Mouse (Mus musculus): ENCODE measurements around the gene Dnm3. TPM values are rescaled to one million over a fixed set of nuclear protein-coding genes. Genes with fewer than 3 reads are reported as not detected.
A peak's percentile ranks its signal among the peaks of the same experiment; 100 is the strongest.

The Dnm3 gene
- total RNA-seq, 2 experiments from 2014 or later: 4.7 to 6.1 TPM

DNA sequence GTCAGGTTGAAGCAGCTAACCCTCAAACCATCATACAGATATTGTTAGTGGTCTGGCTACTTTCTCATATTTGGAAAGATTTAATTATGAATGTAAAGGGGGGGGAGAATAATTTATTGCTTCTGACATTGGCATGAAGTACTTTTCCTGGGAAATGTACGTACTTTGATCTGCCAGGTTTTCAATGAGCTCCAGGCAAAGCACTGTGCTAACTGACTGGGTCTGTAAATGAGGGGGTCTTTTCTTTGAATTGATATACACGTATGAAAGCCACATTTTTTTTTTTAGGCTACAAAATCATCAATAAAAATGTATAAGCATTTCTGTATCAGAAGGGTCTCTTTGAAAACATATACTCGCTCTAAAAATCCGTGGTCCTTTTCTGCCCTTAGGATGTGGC, 457.1 kb downstream of the Dnm3 start:
- no peak for DNase-seq

DNA sequence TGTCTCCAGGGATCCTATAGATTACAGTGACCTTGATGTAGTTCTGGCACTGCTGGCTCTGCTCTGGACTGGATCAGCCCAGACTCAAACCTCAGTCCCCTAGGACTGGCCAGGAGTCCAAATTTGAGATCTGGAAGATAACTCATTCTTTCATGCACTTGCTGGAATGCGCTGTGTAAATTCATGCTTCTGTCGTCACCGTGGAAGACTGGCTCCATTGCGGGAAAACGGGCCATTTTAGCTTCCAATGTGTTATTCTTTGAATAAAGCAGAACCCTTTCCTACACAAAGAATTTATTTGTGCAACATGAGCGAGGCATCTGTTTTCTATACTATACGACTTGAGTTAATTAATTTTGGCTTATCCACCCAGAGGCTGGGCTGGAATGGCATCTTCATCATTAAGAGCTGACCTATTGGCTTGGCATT, 457.5 kb downstream of the Dnm3 start:
- DNase-seq: no peak

DNA sequence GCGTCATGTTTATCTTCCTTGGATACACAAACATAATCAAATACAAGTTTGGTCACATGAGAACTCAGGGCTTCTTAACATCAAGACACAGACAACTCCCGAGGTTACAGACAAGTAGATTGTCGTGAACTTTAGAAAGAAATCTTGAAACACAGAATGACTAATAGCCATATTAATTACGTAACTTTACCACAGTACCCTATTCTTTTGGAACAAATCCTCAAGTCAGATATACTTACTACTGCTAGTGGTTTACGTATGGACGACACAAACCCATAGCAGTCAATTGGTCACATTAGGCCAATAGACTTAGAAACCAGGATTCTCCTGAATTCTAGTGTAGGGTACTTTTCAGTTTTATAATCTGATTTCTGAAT, 459.2 kb downstream of the Dnm3 start:
- no peak for DNase-seq

DNA sequence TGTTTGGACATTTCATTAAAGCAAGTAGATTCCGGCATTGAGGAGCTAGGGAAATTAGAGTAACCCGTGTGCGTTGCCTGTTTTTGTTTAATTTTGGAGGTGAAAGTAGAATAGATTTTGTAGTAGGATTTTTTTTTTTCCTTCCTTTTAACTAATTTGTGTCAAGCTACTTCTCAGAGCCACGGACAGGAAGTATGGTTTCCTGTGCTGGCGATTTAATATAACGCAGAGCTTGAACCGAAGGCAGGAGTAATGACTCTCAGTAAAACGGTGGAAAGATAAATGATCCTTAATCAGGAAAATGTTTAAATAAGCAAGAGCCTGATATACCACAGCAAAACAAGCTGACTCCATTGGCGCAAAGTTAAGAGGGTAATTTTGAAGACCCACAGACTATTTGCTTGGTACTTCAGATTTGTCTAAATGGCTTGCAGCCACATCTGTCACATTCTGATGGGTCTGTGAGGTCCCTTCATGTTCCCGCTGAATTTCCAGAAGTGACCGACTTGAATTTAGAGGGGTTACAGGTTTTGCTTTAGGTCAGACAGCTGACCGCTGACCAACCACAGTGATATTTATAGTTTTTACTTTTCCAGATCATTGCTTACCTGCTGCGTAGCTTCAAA, 459.7 kb downstream of the Dnm3 start:
- no peak for DNase-seq

DNA sequence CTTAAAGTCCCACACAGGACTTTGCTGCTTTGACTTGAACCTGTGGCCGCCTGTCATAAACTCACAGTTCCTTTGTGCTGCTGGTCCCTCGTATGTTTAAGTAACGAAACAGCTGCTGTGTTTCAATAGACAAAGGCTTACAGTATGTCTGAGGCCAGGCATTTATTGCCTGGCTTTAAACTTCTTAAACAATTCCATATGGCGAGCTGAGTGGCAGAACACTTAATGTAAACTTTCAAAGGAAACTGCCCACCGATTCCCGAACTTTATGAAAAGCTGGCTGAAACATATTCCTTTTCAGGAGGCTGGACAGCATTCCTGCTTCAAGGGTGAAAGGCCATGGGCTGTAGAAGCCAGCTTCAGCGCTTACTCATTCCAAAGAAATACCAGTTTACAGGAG, 460.9 kb downstream of the Dnm3 start:
- no peak for DNase-seq

DNA sequence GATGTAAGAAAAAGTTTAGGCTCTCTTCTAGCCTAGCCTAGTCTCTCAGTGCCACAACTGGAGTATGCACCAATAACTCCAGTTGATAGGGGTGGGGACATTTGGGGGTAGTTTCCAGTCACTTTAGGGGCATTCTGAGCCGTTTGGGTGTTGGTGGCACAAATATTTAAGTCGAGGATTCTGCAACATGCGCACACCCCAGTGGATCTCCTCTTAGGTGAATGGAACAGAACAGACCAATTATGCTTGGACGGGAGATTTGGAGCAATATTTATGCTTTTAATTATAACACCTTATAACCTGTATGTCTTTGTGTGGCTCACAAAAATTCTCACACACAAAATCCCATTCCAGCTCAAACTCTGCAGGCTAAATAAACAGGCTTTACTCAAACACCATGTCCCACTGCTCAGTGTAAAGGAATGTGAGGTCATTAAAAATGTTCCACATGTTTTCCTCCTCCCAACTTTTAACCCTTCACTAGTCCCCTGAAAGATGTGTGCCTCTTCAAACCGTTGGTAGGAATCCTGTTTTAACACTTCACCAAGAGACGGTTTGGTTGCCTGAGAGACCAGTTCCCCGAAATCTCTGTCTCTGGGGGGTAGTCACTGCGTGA, 462.5 kb downstream of the Dnm3 start:
- no peak for DNase-seq

DNA sequence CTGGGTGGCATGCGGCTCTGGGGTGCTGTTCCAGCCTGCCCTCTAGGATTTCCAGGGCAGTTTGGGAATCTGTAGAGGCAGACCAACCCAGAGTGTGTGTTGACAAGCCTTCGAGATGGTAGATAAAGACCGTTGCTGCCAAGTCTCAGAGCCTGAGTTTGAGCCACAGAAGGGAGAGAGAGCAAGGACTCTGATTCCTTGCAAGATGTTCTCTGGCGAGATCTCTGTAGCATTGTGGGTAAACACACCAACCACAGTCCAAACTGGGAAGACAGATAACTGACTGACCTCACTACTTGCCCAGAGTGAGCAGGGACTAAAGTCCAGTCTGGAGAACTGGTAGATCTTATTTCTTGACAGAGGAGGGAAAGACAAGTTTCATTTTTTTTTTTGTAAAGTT, 464.3 kb downstream of the Dnm3 start:
- no peak for DNase-seq

DNA sequence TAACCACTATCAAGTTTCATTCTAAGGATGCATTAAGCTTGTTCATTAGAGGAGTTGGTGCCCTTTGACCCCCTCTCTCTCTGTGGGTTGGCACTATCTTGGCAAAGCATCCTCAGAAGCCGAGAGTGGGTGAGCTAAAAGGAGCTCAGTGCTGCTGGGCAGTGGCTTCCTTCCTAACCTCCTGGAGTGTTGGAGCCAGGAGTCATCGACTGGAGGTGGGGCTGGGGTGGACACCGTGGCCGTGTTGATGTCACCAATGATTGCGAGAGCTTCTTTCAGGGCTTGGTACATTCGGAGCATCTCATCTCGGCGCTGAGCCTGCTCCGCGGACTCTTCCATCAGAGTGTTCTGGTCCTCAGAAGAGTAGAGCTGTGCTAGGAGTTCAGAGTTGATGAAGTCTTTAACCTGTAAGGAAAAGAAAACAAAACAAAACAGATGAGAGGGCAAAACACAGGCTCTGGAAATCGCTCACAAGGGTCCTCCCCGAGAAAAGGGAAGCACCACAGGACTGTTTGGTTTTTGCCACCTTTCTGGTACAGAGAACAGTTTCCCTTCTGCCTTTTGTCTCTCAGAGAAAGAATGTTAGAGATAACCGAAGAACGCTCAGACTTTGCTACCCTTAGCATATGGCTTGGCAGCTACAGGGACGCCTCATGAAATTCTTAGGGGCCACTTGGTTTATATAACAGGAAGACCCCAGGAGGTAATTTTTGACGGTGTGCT, 466.1 kb downstream of the Dnm3 start:
- no peak for DNase-seq

DNA sequence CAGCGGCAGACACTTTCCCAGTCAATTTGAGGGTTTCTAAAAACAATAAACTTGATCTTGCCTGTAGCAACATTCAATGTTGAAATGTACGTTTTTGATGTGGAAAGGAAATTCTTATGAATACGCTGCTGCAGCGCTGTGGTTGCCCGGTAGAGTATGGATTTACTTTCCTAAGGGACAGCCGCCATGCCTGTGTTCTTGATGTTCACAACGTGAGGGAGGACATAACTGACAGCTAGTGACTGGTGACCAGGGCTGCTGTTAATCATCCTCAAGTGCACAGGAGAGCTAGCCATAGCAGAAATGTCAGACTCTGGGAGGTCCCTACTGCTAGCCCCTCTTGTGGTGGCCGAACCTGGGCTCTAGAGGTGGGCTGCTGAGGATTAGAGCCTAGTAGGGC, 468.7 kb downstream of the Dnm3 start:
- no peak for DNase-seq

DNA sequence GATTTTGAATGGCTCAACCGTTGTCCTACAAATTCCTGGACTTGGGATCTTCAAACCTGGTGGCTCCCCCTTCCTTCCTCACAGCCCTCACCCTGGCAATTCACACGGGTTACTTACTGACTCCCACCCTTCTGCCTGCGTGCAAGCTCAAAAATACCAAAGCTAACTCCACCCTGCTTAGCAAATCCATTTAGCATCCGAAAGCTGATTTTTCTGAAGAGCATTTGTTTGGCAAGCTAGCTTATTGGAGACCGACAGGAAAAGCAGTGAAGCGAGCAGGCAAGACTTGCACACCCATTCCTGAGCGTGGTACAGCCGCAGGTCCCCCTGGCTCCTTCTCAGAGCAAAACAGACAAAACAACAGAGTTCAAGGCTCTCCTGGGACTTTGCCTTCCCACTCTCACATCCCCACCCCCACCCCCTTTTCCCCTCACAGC, 469.2 kb downstream of the Dnm3 start:
- DNase-seq: peak; percentile 25 to 33

DNA sequence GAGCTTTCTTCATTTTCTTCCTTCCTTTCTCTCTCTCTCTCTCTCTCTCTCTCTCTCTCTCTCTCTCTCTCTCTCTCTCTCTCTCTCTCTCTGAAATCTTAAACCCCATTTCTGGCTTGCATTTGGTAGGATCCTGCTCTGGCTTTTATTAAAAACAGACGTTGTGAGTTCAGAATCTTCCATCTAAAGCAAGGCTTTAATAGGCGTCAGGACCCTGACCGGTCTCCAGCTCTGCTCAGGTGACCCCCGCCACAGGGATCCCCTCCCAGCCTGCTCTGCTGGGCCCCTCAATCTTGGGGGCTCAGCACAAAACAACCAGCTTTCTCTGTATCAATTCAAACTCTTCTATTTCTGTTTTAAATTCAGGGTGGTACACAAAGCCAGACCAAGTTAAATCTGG, 469.6 kb downstream of the Dnm3 start:
- DNase-seq: no peak

DNA sequence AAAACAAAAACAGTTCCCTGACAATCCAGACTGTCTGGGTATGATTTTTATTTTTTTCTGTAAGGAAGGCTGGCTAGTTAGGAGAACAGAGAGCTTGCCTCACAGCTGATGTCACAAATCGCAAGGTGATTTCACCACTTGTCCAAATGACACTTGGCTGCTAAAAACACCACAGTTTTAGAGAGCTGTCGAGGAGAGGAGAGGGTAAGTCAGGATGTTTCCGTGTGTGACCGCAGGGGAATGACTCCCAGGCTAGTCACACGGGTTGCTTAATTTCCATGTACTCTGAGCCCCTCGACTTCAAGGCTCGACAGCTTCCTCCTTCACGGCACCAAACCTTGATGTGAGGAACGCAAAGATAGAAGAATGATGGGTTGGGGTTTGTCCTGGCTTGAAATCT, 471.7 kb downstream of the Dnm3 start:
- no peak for DNase-seq

DNA sequence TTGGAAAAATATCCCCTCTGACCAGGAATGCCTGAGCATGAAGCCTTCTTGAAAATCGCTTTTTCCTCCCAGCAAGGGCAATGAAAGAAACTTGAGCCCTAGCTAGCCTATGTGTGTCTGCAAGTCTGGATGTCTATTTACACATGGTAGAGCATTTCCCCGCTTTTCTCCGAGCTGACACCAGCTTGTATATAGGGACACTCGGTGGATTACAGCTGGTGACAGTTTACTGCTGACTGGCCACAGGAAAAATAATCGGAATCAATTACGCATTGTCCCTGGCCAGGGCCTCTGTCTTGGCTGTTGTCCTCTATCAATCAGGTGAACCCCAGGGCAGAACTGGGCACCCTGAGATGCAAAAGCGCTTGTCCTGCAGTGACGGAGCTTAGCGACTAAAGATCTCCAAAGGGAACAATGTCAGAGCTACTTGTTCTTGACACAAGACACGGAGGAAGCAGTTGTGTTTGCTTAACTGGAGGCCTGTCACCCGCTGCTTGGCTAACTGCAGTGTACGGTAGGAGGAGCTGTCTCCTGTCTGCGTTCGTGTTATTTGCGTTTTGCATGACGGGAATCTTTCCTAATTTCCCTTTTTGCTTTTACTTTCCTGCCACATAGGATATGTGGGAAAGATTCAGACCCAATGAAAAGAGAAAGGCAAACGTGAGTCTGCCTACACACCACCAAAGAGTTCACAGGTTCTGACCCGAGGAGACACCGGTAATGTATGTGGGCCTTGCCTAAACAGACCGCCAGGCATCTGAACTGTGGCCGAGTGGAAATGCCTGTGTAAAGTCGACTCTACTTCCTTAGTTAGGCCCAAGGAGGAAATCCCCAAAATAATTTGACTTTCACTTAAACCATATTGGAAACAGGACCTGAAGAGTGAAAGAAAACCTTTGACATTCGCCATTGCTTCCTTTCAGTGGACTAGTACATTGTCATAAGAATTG, 472.7 kb downstream of the Dnm3 start:
- DNase-seq: peak; percentile 74 to 79

DNA sequence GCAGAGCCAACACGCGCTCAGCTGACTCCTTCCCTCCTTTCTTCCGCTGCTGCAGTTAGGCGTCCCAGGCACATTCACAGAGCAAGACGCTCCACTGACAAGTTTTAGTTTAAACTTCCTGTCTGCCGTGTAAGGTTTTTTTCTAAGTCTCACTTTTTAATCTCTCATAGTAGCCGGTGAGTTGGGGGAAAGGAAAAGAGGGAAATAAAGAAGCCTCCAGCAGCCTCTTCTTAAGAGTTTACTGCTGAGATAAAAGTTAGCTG, 473.4 kb downstream of the Dnm3 start:
- no peak for DNase-seq

DNA sequence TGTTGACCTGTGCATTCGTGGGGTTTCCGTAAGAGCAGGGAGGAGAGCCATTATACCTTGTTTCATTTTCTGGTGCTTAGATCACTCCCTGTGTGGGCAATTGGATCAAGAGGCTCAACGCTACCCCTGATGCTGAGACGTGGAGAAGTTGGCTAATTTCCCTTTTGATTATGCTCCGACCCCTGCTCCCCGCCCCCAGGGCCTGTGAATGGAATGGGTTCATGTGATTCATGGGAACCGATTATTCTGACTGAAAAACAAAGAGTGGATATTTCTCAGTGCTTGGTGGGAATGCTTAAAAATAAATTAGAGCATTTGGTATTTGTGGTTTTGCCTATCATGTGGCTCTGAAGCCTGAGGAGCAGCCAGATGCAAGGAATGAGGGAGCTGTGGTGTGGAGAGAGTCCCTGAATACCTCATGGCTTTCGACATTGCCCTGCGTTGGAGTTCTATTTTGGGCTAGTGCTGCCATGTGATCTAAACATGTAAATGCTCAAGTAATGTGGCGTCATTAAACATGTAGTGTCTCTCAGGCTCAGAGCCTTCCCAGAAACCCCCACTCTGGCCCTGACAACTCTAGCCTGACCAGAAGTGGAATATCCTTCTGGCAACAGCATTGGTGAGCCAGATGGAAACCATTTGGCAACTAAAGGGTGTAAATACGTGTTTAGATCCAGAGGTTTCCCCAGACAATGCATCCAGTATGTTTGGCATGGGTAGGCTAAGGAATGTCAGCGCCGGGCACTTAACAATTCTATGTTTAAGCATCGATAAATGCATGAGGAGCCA, 473.9 kb downstream of the Dnm3 start:
- peak in 1 of 2 experiments; percentile 43 for DNase-seq

DNA sequence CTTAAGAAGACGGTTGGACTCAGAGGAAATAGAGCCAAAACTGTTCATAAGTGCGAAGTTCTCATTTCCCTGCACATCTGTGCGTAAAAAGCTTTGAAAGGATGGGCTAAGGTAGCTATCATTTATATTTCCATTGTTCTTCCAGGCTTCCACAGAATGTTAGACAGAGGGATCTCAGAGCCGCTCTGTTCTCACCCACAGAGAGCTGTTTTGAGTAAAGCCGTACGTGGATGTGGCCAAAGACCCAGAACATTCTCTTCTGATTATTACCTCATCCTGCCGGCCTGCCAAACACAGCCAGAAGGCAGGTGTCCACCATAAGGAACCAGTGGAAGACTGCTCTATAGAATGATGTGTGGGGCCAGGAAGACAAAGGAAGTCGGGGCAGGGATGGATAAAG, 476.5 kb downstream of the Dnm3 start:
- DNase-seq: peak; percentile 49 to 52

DNA sequence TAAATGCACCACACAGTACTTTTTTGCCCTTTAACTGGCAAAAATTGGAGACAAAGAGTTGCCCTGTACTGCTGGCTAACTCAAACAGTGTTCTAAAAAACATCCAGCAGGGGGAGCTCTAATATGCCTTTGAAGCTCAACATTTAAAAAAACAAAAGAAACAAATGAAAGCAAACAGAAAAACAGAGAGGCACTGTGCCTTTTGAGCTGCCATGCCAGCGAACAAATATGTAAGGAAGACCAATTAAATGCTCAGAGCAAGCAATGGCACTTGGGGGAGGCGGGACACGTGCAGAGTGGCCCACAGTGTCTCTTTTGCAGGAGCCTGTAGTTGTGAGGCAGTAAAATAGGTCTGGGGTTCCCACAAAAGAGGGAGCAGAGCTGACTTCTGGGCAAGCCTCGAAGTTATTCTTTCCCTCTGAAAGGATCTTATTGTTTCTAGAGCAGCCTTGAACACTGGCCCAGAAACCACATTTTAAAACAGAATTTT, 477.9 kb downstream of the Dnm3 start:
- peak; percentile 63 to 83 for DNase-seq

DNA sequence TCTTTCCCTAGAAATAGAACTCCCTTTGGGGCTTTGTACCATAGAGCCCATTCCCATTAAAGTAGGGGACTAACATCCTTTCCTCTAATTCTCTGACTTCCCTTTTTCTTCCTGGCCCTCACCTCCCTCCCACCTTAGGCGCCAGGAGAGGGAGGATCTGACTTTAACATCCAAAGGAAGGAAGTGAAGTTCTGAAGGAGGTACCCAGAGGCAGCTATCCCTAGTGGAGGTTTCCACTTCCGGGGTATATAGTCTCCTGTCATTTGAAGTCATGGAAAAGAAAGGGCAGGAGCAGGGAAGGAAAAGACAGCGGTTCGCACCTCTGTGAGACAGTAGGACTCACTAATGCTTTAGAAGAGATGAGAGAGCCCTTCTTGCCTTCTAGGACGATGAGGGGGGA, 478.5 kb downstream of the Dnm3 start:
- DNase-seq: peak in 1 of 2 experiments; percentile 41

DNA sequence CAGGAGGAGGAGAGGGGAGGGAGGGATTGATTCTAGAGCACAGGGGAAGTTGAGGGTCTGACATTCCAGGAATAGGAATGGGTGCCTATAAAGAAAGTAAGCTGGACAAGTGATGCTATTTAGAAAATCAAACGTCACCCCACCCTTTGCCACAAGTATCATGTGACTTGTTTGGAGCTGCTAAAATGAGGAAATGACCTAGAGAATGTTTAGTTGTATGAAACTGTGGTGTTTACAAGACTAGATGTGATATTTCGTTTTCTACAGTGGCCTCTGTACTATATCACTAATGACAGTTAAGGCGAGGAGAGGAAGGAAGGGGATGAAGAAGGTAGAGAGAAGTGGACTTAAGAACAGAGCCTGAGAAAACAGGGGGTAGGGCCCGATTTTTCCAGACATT, 479.1 kb downstream of the Dnm3 start:
- no peak for DNase-seq

DNA sequence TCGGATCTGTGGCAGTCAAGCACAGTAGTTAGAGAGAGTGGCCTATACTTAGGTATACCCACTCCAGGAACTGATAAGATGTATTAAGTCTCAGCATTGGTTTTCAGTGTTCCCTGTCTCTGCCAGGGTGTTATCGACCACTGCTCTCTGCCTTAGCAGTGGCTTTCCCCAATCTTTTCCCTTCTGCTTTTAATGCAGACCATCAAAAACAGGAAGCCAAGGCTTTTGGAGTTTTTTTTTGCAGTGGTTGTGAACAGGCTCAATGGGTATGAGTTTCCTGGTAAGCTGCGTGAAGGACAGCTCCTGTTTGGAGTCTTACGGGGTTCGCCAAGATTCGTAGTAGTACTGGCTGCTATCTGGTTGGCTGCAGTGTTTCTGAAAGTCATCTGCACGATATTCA, 485.4 kb downstream of the Dnm3 start:
- DNase-seq: no peak

DNA sequence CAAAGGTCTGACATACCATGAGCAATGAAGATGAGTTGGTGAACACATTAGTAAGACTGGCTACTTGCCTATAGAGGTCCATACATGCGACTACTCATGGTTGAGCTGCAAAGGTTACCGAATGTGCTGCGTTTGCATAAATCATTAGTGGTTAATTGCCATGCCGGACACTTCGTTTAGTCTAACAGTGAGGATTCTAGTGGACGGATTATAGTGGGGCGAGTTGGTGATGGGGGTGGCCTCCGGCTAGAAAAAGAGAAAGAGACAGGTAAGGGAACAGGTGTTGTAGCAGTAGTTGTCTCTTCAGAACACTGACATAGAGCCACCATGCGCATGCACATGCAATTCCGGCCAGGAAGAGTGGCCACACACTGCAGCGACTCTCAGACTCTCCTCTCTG, 486.0 kb downstream of the Dnm3 start:
- no peak for DNase-seq

Measured in heart, adult 18-20 months (tissue).